Mouse (Mus musculus) lung, postnatal 0 days (tissue): ENCODE results near the gene Skap1. TPM values are rescaled to one million over a fixed set of nuclear protein-coding genes. Genes with fewer than 3 reads are reported as not detected.
A peak's percentile ranks its signal among the peaks of the same experiment; 100 is the strongest.

Experiments
- ATAC-seq: fragments of 200-750 bp; cut with Nextera tagmentation; 2 replicates; pipeline ENCODE4 v1.8.0; 2017; ENCODE audit warnings: moderate library complexity
- DNase-seq: peaks from one replicate; pipeline ENCODE4 v3.0.0-alpha.2; 2016; ENCODE audit warnings: low spot score
- H3K27ac ChIP-seq: fragments of 300-500 bp; sonication (generic); 2 replicates; pipeline ENCODE4 v1.5.1; 2014; ENCODE audit warnings: antibody characterized with exemption, mild to moderate bottlenecking, low read length, mixed read lengths
- H3K27me3 ChIP-seq: fragments of 300-500 bp; sonication (generic); replicated peaks from 2 replicates; pipeline ENCODE4 v1.6.1; 2014; ENCODE audit warnings: low read length, mixed read lengths; ENCODE audit not compliant: insufficient read depth
- H3K36me3 ChIP-seq: fragments of 300-500 bp; sonication (generic); 2 replicates; pipeline ENCODE4 v1.6.1; 2014; ENCODE audit warnings: low read length, mixed read lengths; ENCODE audit not compliant: insufficient read depth
- H3K4me1 ChIP-seq: fragments of 300-500 bp; sonication (generic); 2 replicates; pipeline ENCODE4 v1.6.1; 2014; ENCODE audit warnings: antibody characterized with exemption, low read depth, low read length, mixed read lengths; ENCODE audit not compliant: insufficient read depth
- H3K4me2 ChIP-seq: fragments of 300-500 bp; sonication (generic); replicated peaks from 2 replicates; pipeline ENCODE4 v1.6.1; 2014; ENCODE audit warnings: low read depth, mild to moderate bottlenecking, low read length, moderate library complexity, mixed read lengths
- H3K4me3 ChIP-seq: fragments of 300-500 bp; sonication (generic); 2 replicates; pipeline ENCODE4 v1.5.1; 2014; ENCODE audit warnings: low read depth, low read length
- H3K9ac ChIP-seq: fragments of 300-500 bp; sonication (generic); replicated peaks from 2 replicates; pipeline ENCODE4 v1.6.1; 2014; ENCODE audit warnings: low read depth, mild to moderate bottlenecking
- H3K9me3 ChIP-seq: fragments of 300-500 bp; sonication (generic); 2 replicates; pipeline ENCODE4 v1.6.1; 2016; ENCODE audit warnings: low read length, mixed read lengths
- CTCF ChIP-seq: IDR thresholded peaks from 2 replicates; pipeline ENCODE4 v1.5.1; 2016; ENCODE audit warnings: antibody characterized with exemption, mild to moderate bottlenecking
- EP300 ChIP-seq: IDR thresholded peaks from 2 replicates; pipeline ENCODE4 v1.6.1; 2016; ENCODE audit warnings: antibody characterized with exemption, mild to moderate bottlenecking, control low read depth
- WGBS: fragments of 180-500 bp; shearing (Covaris S2); extraction: QIAGEN DNeasy Blood & Tissue Kit; methylation state at CpG from one replicate; pipeline ENCODE4 v1.1.7; 2014; 5-methylcytosine and 5-hydroxymethylcytosine counted together
- polyA plus RNA-seq: library from polyadenylated mRNA; unstranded; fragments of >200 nt; fragmentation: Nextera tagmentation; extraction: Ambion mirVana; gene quantifications from 2 replicates; pipeline ENCODE4 v1.2.1, GENCODE M21; 2015

The Skap1 gene
- polyA plus RNA-seq, 1 experiment from 2014 or later: 0.73 TPM

GRCm38 (mm10) chr11:96515164-96515563 is 50.8 kb downstream of the Skap1 start:
- ATAC-seq (no peak), DNase-seq (no peak)

DNA sequence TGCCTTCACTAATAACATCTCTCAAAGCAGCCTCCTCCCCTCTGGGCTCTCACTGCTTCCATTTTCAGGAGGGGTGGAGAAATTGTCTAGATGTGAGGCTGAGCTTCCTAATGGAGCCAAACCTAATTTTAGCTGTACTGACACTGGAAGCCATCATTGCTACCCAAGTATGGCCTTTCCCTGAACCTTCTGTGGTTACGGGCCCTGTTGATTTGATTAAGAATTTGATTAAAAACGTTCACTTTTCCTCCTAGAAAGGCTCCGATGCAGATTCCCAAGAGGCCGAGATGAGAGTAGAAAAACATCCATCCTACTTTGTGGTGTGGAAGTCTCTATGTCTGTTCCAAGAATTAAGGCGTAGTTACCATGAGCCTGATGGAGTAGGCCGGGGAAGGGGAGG is 60.1 kb downstream of the Skap1 start:
- DNase-seq (no peak), ATAC-seq (no peak)
- H3K9me3 ChIP-seq: 0 out of 2 replicates have a peak, but pooled peaks cover 3% of the 10 kb centered on the region
- H3K4me2 ChIP-seq: no peak overlapping the region
- H3K27ac ChIP-seq: no peak overlapping the region
- H3K27me3 ChIP-seq: no peaks in the 10 kb centered on the region
- WGBS: 71% methylated on average over 6 of the region's 6 CpGs
- no peaks in the 10 kb centered on the region for H3K36me3 ChIP-seq
- no peaks in the 10 kb centered on the region for H3K4me1 ChIP-seq
- TF ChIP-seq CTCF (no peak), EP300 (no peak)
- no peak overlapping the region for H3K9ac ChIP-seq
- H3K4me3 ChIP-seq: no peak overlapping the region

More at GRCm38 (mm10) chr11:96515164-96515563, 50.8 kb downstream of the Skap1 start:
- Histone ChIP-seq H3K9me3 (no peaks in the 10 kb centered on the region), H3K36me3 (no peaks in the 10 kb centered on the region), H3K4me2 (no peak overlapping the region), H3K9ac (no peak overlapping the region), H3K4me3 (no peak overlapping the region), H3K27ac (no peak overlapping the region), H3K4me1 (no peaks in the 10 kb centered on the region), H3K27me3 (no peaks in the 10 kb centered on the region)
- 84% methylated on average over 3 of the region's 3 CpGs for WGBS
- TF ChIP-seq EP300: no peak
- no peak for TF ChIP-seq CTCF

- Histone ChIP-seq H3K9me3 (0 out of 2 replicates have a peak, but pooled peaks cover 3% of the 10 kb centered on the region), H3K36me3 (no peaks in the 10 kb centered on the region), H3K4me3 (peak overlapping the region; percentile 20; the same call in 1 of the 2 replicates), H3K4me1 (no peaks in the 10 kb centered on the region), H3K9ac (no peak overlapping the region), H3K27ac (no peak overlapping the region), H3K27me3 (no peaks in the 10 kb centered on the region), H3K4me2 (peak overlapping the region; percentile 38)
- WGBS: 61% methylated on average over 16 of the region's 16 CpGs
- ATAC-seq (no peak), DNase-seq (peak; percentile 27)
- TF ChIP-seq CTCF (no peak), EP300 (no peak)
These were observed 61.8 kb downstream of the Skap1 start for GRCm38 (mm10) chr11:96526137-96526621.

- 0 out of 2 replicates have a peak, but pooled peaks cover 3% of the 10 kb centered on the region for H3K9me3 ChIP-seq
- H3K27ac ChIP-seq: no peak overlapping the region
- no peaks in the 10 kb centered on the region for H3K27me3 ChIP-seq
- H3K4me1 ChIP-seq: no peaks in the 10 kb centered on the region
- TF ChIP-seq EP300 (no peak), CTCF (no peak)
- H3K9ac ChIP-seq: no peak overlapping the region
- H3K4me2 ChIP-seq: no peak overlapping the region
- DNase-seq (peak; percentile 31), ATAC-seq (peak; percentile 30; the same call in 1 of the 2 replicates)
- 36% methylated on average over 13 of the region's 13 CpGs for WGBS
- no peak overlapping the region for H3K4me3 ChIP-seq
- H3K36me3 ChIP-seq: no peaks in the 10 kb centered on the region
These were observed 67.5 kb downstream of the Skap1 start for GRCm38 (mm10) chr11:96531757-96532433.

DNA sequence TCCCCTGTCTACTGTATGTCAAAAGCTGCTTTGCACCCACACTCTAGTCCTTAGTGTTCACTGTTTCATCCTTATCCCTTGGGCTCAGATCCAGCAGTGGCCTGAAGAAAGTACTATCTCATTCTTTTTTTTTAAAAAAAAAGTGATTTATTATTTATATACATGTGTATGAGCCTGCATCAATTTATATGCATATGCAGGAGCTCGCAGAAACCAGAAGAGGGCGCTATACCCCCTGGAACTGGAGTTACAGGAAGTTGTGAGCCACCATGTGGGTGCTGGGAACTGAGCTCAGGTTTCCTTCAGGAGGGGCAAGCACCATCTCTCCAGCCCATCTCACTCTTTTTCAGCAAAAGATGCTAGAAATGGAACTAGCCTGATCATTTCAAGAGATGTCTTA is 70.1 kb downstream of the Skap1 start:
- ATAC-seq (no peak), DNase-seq (no peak)
- Histone ChIP-seq H3K27ac (no peak overlapping the region), H3K36me3 (no peaks in the 10 kb centered on the region), H3K4me2 (no peak overlapping the region), H3K4me1 (no peaks in the 10 kb centered on the region), H3K9ac (no peak overlapping the region), H3K4me3 (no peak overlapping the region), H3K9me3 (no peaks in the 10 kb centered on the region), H3K27me3 (no peaks in the 10 kb centered on the region)
- TF ChIP-seq EP300 (no peak), CTCF (peak; percentile 15; the same call in 1 of the 2 replicates)
- 76% methylated on average over 2 of the region's 2 CpGs for WGBS

- H3K27me3 ChIP-seq: no peaks in the 10 kb centered on the region
These were observed 71.8 kb downstream of the Skap1 start for GRCm38 (mm10) chr11:96536146-96536545.

More at GRCm38 (mm10) chr11:96536146-96536545, 71.8 kb downstream of the Skap1 start:
- no peak for ATAC-seq
- Histone ChIP-seq H3K27ac (no peak overlapping the region), H3K9ac (no peak overlapping the region), H3K4me2 (no peak overlapping the region), H3K9me3 (no peaks in the 10 kb centered on the region), H3K36me3 (no peaks in the 10 kb centered on the region), H3K4me1 (no peaks in the 10 kb centered on the region), H3K4me3 (no peak overlapping the region)
- peak; percentile 77 for DNase-seq
- 22% methylated on average over 5 of the region's 5 CpGs for WGBS
- TF ChIP-seq CTCF: peak; percentile 91
- TF ChIP-seq EP300: no peak
